Mouse (Mus musculus) midbrain, embryonic 14.5 days (tissue): ENCODE measurements around the gene Lpcat1. TPM values are rescaled to one million over a fixed set of nuclear protein-coding genes. Genes with fewer than 3 reads are reported as not detected.
A peak's percentile ranks its signal among the peaks of the same experiment; 100 is the strongest.

Source experiments
- ATAC-seq: fragments of 200-750 bp; cut with Nextera tagmentation; 2 replicates; pipeline ENCODE4 v1.8.0; 2017; ENCODE audit warnings: moderate number of reproducible peaks, moderate library complexity; ENCODE audit not compliant: low FRiP score, low TSS enrichment
- DNase-seq: peaks from one replicate; pipeline ENCODE4 v3.0.0-alpha.2; 2015
- H3K27ac ChIP-seq: fragments of 300-500 bp; sonication (generic); replicated peaks from 2 replicates; pipeline ENCODE4 v1.5.1; 2014; ENCODE audit warnings: mild to moderate bottlenecking, low read depth, low read length, moderate library complexity
- H3K27me3 ChIP-seq: fragments of 300-500 bp; sonication (generic); 2 replicates; pipeline ENCODE4 v1.6.1; 2014; ENCODE audit warnings: low read length, control low read depth, mixed read lengths; ENCODE audit not compliant: control insufficient read depth, insufficient read depth
- H3K36me3 ChIP-seq: fragments of 300-500 bp; sonication (generic); 2 replicates; pipeline ENCODE4 v1.6.1; 2014; ENCODE audit warnings: low read length, control low read depth; ENCODE audit not compliant: control insufficient read depth, insufficient read depth
- H3K4me1 ChIP-seq: fragments of 300-500 bp; sonication (generic); 2 replicates; pipeline ENCODE4 v1.6.1; 2014; ENCODE audit warnings: mild to moderate bottlenecking, antibody characterized with exemption, low read length, control low read depth; ENCODE audit not compliant: control insufficient read depth, insufficient read depth
- H3K4me2 ChIP-seq: fragments of 300-500 bp; sonication (generic); 2 replicates; pipeline ENCODE4 v1.6.1; 2014; ENCODE audit warnings: mild to moderate bottlenecking, low read length, moderate library complexity
- H3K4me3 ChIP-seq: fragments of 300-500 bp; sonication (generic); replicated peaks from 2 replicates; pipeline ENCODE4 v1.5.1; 2014; ENCODE audit warnings: low read depth, low read length
- H3K9ac ChIP-seq: fragments of 300-500 bp; sonication (generic); replicated peaks from 2 replicates; pipeline ENCODE4 v1.6.1; 2014; ENCODE audit warnings: mild to moderate bottlenecking, low read length, moderate library complexity
- H3K9me3 ChIP-seq: fragments of 300-500 bp; sonication (generic); 2 replicates; pipeline ENCODE4 v1.6.1; 2016; ENCODE audit warnings: low read length, control low read depth, mixed read lengths; ENCODE audit not compliant: control insufficient read depth
- WGBS: fragments of 180-500 bp; shearing (Covaris S2); extraction: QIAGEN DNeasy Blood & Tissue Kit; methylation state at CpG from one replicate; pipeline ENCODE4 v1.1.7; 2014; 5-methylcytosine and 5-hydroxymethylcytosine counted together
- polyA plus RNA-seq: library from polyadenylated mRNA; unstranded; fragments of >200 nt; fragmentation: Nextera tagmentation; extraction: Ambion mirVana; gene quantifications from 2 replicates; pipeline ENCODE4 v1.2.1, GENCODE M21; 2014

The Lpcat1 gene
- polyA plus RNA-seq, 1 experiment from 2014 or later: 76.9 TPM

- H3K4me2 ChIP-seq: no peak overlapping the region
- no peak overlapping the region for H3K27ac ChIP-seq
- DNase-seq: no peak
- no peaks in the 10 kb centered on the region for H3K27me3 ChIP-seq
- ATAC-seq: no peak
- H3K4me1 ChIP-seq: no peaks in the 10 kb centered on the region
- H3K9me3 ChIP-seq: no peaks in the 10 kb centered on the region
- H3K9ac ChIP-seq: no peak overlapping the region
- H3K4me3 ChIP-seq: no peak overlapping the region
- WGBS: 94% methylated on average over 4 of the region's 4 CpGs
- peaks cover 61% of the 10 kb centered on the region for H3K36me3 ChIP-seq
Measured at GRCm38 (mm10) chr13:73493183-73493582, 26.2 kb downstream of the Lpcat1 start.

- Histone ChIP-seq H3K4me3 (no peak overlapping the region), H3K4me1 (no peaks in the 10 kb centered on the region), H3K9ac (no peak overlapping the region), H3K4me2 (no peak overlapping the region), H3K27me3 (no peaks in the 10 kb centered on the region), H3K27ac (no peak overlapping the region), H3K9me3 (no peaks in the 10 kb centered on the region), H3K36me3 (peaks cover 62% of the 10 kb centered on the region)
- ATAC-seq (no peak), DNase-seq (no peak)
- 97% methylated on average over 9 of the region's 9 CpGs for WGBS
Measured at GRCm38 (mm10) chr13:73494528-73494927, 27.5 kb downstream of the Lpcat1 start.

GRCm38 (mm10) chr13:73496137-73496536 lies 29.1 kb downstream of the Lpcat1 start:
- Histone ChIP-seq H3K4me2 (no peak overlapping the region), H3K9me3 (no peaks in the 10 kb centered on the region), H3K27ac (no peak overlapping the region), H3K36me3 (peaks cover 70% of the 10 kb centered on the region), H3K9ac (no peak overlapping the region), H3K27me3 (no peaks in the 10 kb centered on the region), H3K4me3 (no peak overlapping the region), H3K4me1 (no peaks in the 10 kb centered on the region)
- 81% methylated on average over 2 of the region's 2 CpGs for WGBS
- no peak for DNase-seq
- ATAC-seq: no peak

GRCm38 (mm10) chr13:73499893-73500604 lies 33.1 kb downstream of the Lpcat1 start:
- no peak overlapping the region for H3K4me3 ChIP-seq
- H3K4me2 ChIP-seq: no peak overlapping the region
- H3K9ac ChIP-seq: no peak overlapping the region
- no peak overlapping the region for H3K27ac ChIP-seq
- no peak for ATAC-seq
- H3K9me3 ChIP-seq: no peaks in the 10 kb centered on the region
- H3K27me3 ChIP-seq: no peaks in the 10 kb centered on the region
- no peaks in the 10 kb centered on the region for H3K4me1 ChIP-seq
- DNase-seq: no peak
- peaks cover 69% of the 10 kb centered on the region for H3K36me3 ChIP-seq
- WGBS: 88% methylated on average over 6 of the region's 6 CpGs

GRCm38 (mm10) chr13:73502719-73503118 lies 35.7 kb downstream of the Lpcat1 start:
- DNase-seq (peak; percentile 35), ATAC-seq (no peak)
- Histone ChIP-seq H3K27ac (no peak overlapping the region), H3K27me3 (no peaks in the 10 kb centered on the region), H3K36me3 (peaks cover 53% of the 10 kb centered on the region), H3K4me1 (no peaks in the 10 kb centered on the region), H3K9me3 (no peaks in the 10 kb centered on the region), H3K4me3 (no peak overlapping the region), H3K9ac (no peak overlapping the region), H3K4me2 (no peak overlapping the region)
- 76% methylated on average over 2 of the region's 2 CpGs for WGBS

GRCm38 (mm10) chr13:73505686-73506467 lies 38.9 kb downstream of the Lpcat1 start:
- Histone ChIP-seq H3K27ac (no peak overlapping the region), H3K27me3 (no peaks in the 10 kb centered on the region), H3K4me2 (no peak overlapping the region), H3K36me3 (peaks cover 38% of the 10 kb centered on the region), H3K4me1 (no peaks in the 10 kb centered on the region), H3K9ac (no peak overlapping the region), H3K9me3 (no peaks in the 10 kb centered on the region), H3K4me3 (no peak overlapping the region)
- peak; percentile 55; the same call in 1 of the 2 replicates for ATAC-seq
- DNase-seq: peak; percentile 85
- 71% methylated on average over 7 of the region's 7 CpGs for WGBS

GRCm38 (mm10) chr13:73508817-73509550 lies 42.0 kb downstream of the Lpcat1 start:
- 93% methylated on average over 8 of the region's 8 CpGs for WGBS
- H3K9ac ChIP-seq: no peak overlapping the region
- ATAC-seq (no peak), DNase-seq (no peak)
- H3K27me3 ChIP-seq: no peaks in the 10 kb centered on the region
- no peaks in the 10 kb centered on the region for H3K9me3 ChIP-seq
- H3K4me2 ChIP-seq: no peak overlapping the region
- H3K36me3 ChIP-seq: peaks cover 49% of the 10 kb centered on the region
- H3K4me3 ChIP-seq: no peak overlapping the region
- H3K4me1 ChIP-seq: no peaks in the 10 kb centered on the region
- no peak overlapping the region for H3K27ac ChIP-seq

GRCm38 (mm10) chr13:73509869-73510268 lies 42.9 kb downstream of the Lpcat1 start:
- no peak for ATAC-seq
- H3K4me3 ChIP-seq: no peak overlapping the region
- H3K4me2 ChIP-seq: no peak overlapping the region
- no peak overlapping the region for H3K27ac ChIP-seq
- H3K27me3 ChIP-seq: no peaks in the 10 kb centered on the region
- 91% methylated on average over 6 of the region's 6 CpGs for WGBS
- H3K9ac ChIP-seq: no peak overlapping the region
- H3K4me1 ChIP-seq: no peaks in the 10 kb centered on the region
- no peaks in the 10 kb centered on the region for H3K9me3 ChIP-seq
- DNase-seq: no peak
- peaks cover 58% of the 10 kb centered on the region for H3K36me3 ChIP-seq
